Mouse (Mus musculus) heart, embryonic 10.5 days (tissue): ENCODE results near the gene Bysl. TPM values are rescaled to one million over a fixed set of nuclear protein-coding genes. Genes with fewer than 3 reads are reported as not detected.

ENCODE experiments used
- DNase-seq: peaks from one replicate; pipeline ENCODE4 v3.0.0-alpha.2; 2017; ENCODE audit warnings: low spot score
- H3K27ac ChIP-seq: fragments of 300-500 bp; sonication (generic); 2 replicates; pipeline ENCODE4 v1.5.1; 2016; ENCODE audit warnings: mild to moderate bottlenecking
- H3K27me3 ChIP-seq: fragments of 300-500 bp; sonication (generic); 2 replicates; pipeline ENCODE4 v1.6.1; 2016; ENCODE audit warnings: mild to moderate bottlenecking; ENCODE audit not compliant: poor library complexity, insufficient read depth, severe bottlenecking
- H3K36me3 ChIP-seq: fragments of 300-500 bp; sonication (generic); 2 replicates; pipeline ENCODE4 v1.6.1; 2016; ENCODE audit warnings: mild to moderate bottlenecking, moderate library complexity
- H3K4me1 ChIP-seq: fragments of 300-500 bp; sonication (generic); 2 replicates; pipeline ENCODE4 v1.6.1; 2016; ENCODE audit warnings: mild to moderate bottlenecking
- H3K4me3 ChIP-seq: fragments of 300-500 bp; sonication (generic); 2 replicates; pipeline ENCODE4 v1.5.1; 2016; ENCODE audit warnings: mild to moderate bottlenecking, moderate library complexity
- H3K9me3 ChIP-seq: fragments of 300-500 bp; sonication (generic); 2 replicates; pipeline ENCODE4 v1.6.1; 2016; ENCODE audit warnings: mild to moderate bottlenecking, moderate library complexity
- WGBS: fragments of 180-500 bp; shearing (Covaris S2); methylation state at CpG from one replicate; pipeline ENCODE4 v1.1.7; 2016; 5-methylcytosine and 5-hydroxymethylcytosine counted together
- polyA plus RNA-seq: library from polyadenylated mRNA; unstranded; fragments of >200 nt; fragmentation: Nextera tagmentation; extraction: Ambion mirVana; gene quantifications from 2 replicates; pipeline ENCODE4 v1.2.1, GENCODE M21; 2016

Bysl gene
- polyA plus RNA-seq, 1 experiment from 2014 or later = 43.0 TPM

- Histone ChIP-seq H3K4me3 (no peak overlapping the region), H3K27me3 (no peaks in the 10 kb centered on the region), H3K9me3 (no peaks in the 10 kb centered on the region), H3K27ac (no peak overlapping the region), H3K4me1 (peaks cover 18% of the 10 kb centered on the region), H3K36me3 (no peaks in the 10 kb centered on the region)
- no peak for DNase-seq
Observed at GRCm38 (mm10) chr17:47572436-47572835, 38.9 kb downstream of the Bysl start.

GRCm38 (mm10) chr17:47571621-47572020 is 39.7 kb downstream of the Bysl start:
- Histone ChIP-seq H3K9me3 (no peaks in the 10 kb centered on the region), H3K36me3 (no peaks in the 10 kb centered on the region), H3K4me3 (no peak overlapping the region), H3K4me1 (peaks cover 22% of the 10 kb centered on the region), H3K27ac (no peak overlapping the region; the same call in 1 of the 2 replicates), H3K27me3 (no peaks in the 10 kb centered on the region)
- no peak for DNase-seq
- WGBS = 45% methylated on average over 7 of the region's 7 CpGs

DNA sequence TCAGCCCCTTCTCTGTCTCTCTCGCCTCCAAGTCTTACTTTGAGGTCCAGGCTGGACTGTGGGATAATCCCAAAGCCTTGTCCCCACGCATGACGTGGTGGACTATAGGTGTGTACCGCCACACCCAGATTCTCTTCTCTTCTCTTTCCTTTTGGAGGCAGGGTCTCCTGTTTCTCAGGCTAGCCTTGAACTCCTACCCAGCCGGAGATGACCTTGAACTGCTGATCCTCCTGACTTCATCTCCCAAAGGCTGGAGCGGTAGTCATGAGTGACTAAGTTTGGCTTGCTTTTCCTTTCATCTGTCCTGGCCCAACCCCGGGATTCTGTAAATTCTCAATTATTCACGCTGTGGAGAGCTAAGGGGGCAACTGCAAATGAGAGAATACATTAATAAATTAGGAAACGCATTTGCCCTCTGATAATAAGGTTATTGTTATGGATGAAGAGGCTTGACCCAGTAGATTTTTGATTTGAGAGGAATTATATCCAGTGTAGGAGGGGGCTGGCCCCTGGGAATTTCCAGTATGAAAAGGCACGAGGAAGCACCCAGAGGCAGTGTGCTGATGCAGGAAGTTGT is 42.3 kb downstream of the Bysl start:
- WGBS = 84% methylated on average over 10 of the region's 10 CpGs
- H3K4me3 ChIP-seq = no peak overlapping the region
- H3K27me3 ChIP-seq = no peaks in the 10 kb centered on the region
- H3K36me3 ChIP-seq = no peaks in the 10 kb centered on the region
- no peaks in the 10 kb centered on the region for H3K9me3 ChIP-seq
- no peak for DNase-seq
- H3K4me1 ChIP-seq = peaks cover 13% of the 10 kb centered on the region
- peak overlapping the region; percentile 54; the same call in 1 of the 2 replicates for H3K27ac ChIP-seq

DNA sequence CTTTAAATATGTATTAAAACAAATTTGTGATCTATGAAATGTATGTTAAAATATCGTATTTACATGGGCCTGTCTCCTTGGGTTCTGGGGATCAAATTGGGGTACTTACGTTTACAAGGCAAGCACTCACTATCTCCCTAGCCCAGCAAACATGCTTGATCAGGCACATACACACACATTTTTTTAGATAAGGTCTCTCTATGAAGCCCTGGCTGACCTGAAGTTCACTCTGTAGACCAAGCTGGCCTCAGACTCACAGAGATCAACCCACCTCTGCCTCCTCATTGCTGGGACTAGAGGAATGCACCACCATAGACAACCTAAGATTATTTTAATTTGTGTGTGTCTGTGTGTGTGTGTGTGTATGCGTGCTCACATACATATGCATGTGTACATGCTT is 42.9 kb downstream of the Bysl start:
- no peaks in the 10 kb centered on the region for H3K9me3 ChIP-seq
- H3K27ac ChIP-seq = peak overlapping the region; percentile 54; the same call in 1 of the 2 replicates
- no peak for DNase-seq
- H3K4me3 ChIP-seq = no peak overlapping the region
- H3K36me3 ChIP-seq = no peaks in the 10 kb centered on the region
- H3K27me3 ChIP-seq = no peaks in the 10 kb centered on the region
- peaks cover 13% of the 10 kb centered on the region for H3K4me1 ChIP-seq
- 79% methylated on average over 3 of the region's 3 CpGs for WGBS

GRCm38 (mm10) chr17:47567271-47567670 is 44.0 kb downstream of the Bysl start:
- DNase-seq = no peak

GRCm38 (mm10) chr17:47566133-47566532 is 45.2 kb downstream of the Bysl start:
- H3K4me3 ChIP-seq = no peak overlapping the region
- no peaks in the 10 kb centered on the region for H3K9me3 ChIP-seq
- 51% methylated on average over 2 of the region's 2 CpGs for WGBS
- DNase-seq = no peak
- peaks cover 4% of the 10 kb centered on the region; the same call in 1 of the 2 replicates for H3K4me1 ChIP-seq
- H3K36me3 ChIP-seq = no peaks in the 10 kb centered on the region
- H3K27me3 ChIP-seq = no peaks in the 10 kb centered on the region
- H3K27ac ChIP-seq = no peak overlapping the region

More at GRCm38 (mm10) chr17:47567271-47567670, 44.0 kb downstream of the Bysl start:
- Histone ChIP-seq H3K4me3 (no peak overlapping the region), H3K4me1 (peaks cover 13% of the 10 kb centered on the region), H3K27ac (peak overlapping the region; percentile 74), H3K36me3 (no peaks in the 10 kb centered on the region), H3K9me3 (no peaks in the 10 kb centered on the region), H3K27me3 (no peaks in the 10 kb centered on the region)
- 64% methylated on average over 3 of the region's 3 CpGs for WGBS

GRCm38 (mm10) chr17:47564612-47565011 is 46.7 kb downstream of the Bysl start:
- Histone ChIP-seq H3K27ac (no peak overlapping the region), H3K36me3 (no peaks in the 10 kb centered on the region), H3K27me3 (no peaks in the 10 kb centered on the region), H3K4me1 (peaks cover 12% of the 10 kb centered on the region), H3K9me3 (no peaks in the 10 kb centered on the region), H3K4me3 (no peak overlapping the region)
- 56% methylated on average over 5 of the region's 5 CpGs for WGBS
- no peak for DNase-seq

- DNase-seq = no peak
- Histone ChIP-seq H3K4me3 (no peak overlapping the region), H3K27me3 (no peaks in the 10 kb centered on the region), H3K9me3 (no peaks in the 10 kb centered on the region), H3K36me3 (no peaks in the 10 kb centered on the region), H3K27ac (no peak overlapping the region), H3K4me1 (peaks cover 14% of the 10 kb centered on the region)
- WGBS = 74% methylated on average over 6 of the region's 6 CpGs
Observed at GRCm38 (mm10) chr17:47562875-47563274, 48.4 kb downstream of the Bysl start.

GRCm38 (mm10) chr17:47559726-47560125 is 51.6 kb downstream of the Bysl start:
- Histone ChIP-seq H3K27ac (peak overlapping the region; percentile 56; the same call in 1 of the 2 replicates), H3K9me3 (no peaks in the 10 kb centered on the region), H3K36me3 (no peaks in the 10 kb centered on the region), H3K27me3 (no peaks in the 10 kb centered on the region), H3K4me3 (0 out of 2 replicates have a peak overlapping the region, but pooled peaks have one; percentile 1), H3K4me1 (peaks cover 10% of the 10 kb centered on the region)
- no peak for DNase-seq
- WGBS = 39% methylated on average over 6 of the region's 6 CpGs

GRCm38 (mm10) chr17:47557179-47557578 is 54.1 kb downstream of the Bysl start:
- WGBS = 55% methylated on average over 3 of the region's 3 CpGs
- DNase-seq = no peak
- no peaks in the 10 kb centered on the region for H3K36me3 ChIP-seq
- H3K4me1 ChIP-seq = peaks cover 10% of the 10 kb centered on the region
- H3K4me3 ChIP-seq = no peak overlapping the region
- H3K27me3 ChIP-seq = no peaks in the 10 kb centered on the region
- H3K27ac ChIP-seq = no peak overlapping the region
- H3K9me3 ChIP-seq = no peaks in the 10 kb centered on the region

GRCm38 (mm10) chr17:47554621-47555020 is 56.7 kb downstream of the Bysl start:
- no peak for DNase-seq
- WGBS = 69% methylated on average over 10 of the region's 10 CpGs
- no peaks in the 10 kb centered on the region for H3K36me3 ChIP-seq
- peaks cover 2% of the 10 kb centered on the region for H3K4me1 ChIP-seq
- H3K9me3 ChIP-seq = no peaks in the 10 kb centered on the region
- H3K27me3 ChIP-seq = no peaks in the 10 kb centered on the region
- no peak overlapping the region for H3K27ac ChIP-seq
- no peak overlapping the region for H3K4me3 ChIP-seq

DNA sequence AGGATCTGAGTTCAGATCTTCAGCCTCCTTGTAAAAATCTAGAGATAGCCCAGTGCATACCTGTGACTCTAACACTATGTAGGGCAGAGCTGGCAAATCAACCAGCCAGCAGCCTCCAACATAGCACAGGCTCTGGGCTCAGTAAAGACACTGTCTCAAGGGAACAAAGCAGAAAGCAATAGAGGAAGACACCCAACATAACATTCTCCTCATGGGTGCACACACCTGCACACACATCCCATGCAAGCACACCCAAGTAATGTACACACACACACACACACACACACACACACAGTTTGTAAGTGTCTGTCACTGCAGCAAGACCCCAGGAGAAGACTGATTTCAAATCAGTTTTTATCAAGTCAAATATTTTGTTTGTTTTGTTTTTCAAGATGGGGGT is 58.3 kb downstream of the Bysl start:
- H3K4me1 ChIP-seq = no peaks in the 10 kb centered on the region
- DNase-seq = no peak
- H3K4me3 ChIP-seq = no peak overlapping the region
- no peaks in the 10 kb centered on the region for H3K27me3 ChIP-seq
- H3K9me3 ChIP-seq = no peaks in the 10 kb centered on the region
- H3K27ac ChIP-seq = no peak overlapping the region
- H3K36me3 ChIP-seq = no peaks in the 10 kb centered on the region

GRCm38 (mm10) chr17:47551049-47551448 is 60.2 kb downstream of the Bysl start:
- H3K4me1 ChIP-seq = no peaks in the 10 kb centered on the region
- H3K9me3 ChIP-seq = no peaks in the 10 kb centered on the region
- no peaks in the 10 kb centered on the region for H3K36me3 ChIP-seq
- WGBS = 71% methylated on average over 7 of the region's 7 CpGs
- H3K27me3 ChIP-seq = no peaks in the 10 kb centered on the region
- no peak overlapping the region for H3K27ac ChIP-seq
- no peak overlapping the region for H3K4me3 ChIP-seq
- no peak for DNase-seq
